Mouse (Mus musculus) adrenal gland, postnatal 10 days (tissue): ENCODE results near the gene Actl6a. TPM values are rescaled to one million over a fixed set of nuclear protein-coding genes. Genes with fewer than 3 reads are reported as not detected.
"Not testable (repeated sequence)": the region's sequence is repeated elsewhere in the genome, so short reads cannot be mapped to it uniquely, and the experiment has no call there.

Source experiments
- DNase-seq: peaks from one replicate; pipeline ENCODE4 v3.0.0; 2021; ENCODE audit warnings: mixed read lengths
- total RNA-seq, 2 experiments: library from RNA; stranded (reverse); gene quantifications; 2 replicates each; pipeline ENCODE4 v1.2.3; 2021

The Actl6a gene
- total RNA-seq, 2 experiments from 2014 or later = 44.6 to 48.1 TPM

- no peak for DNase-seq
These were observed 11.1 kb upstream of the Actl6a start for GRCm38 (mm10) chr3:32694737-32695582.

GRCm38 (mm10) chr3:32695583-32695980 is 10.5 kb upstream of the Actl6a start:
- DNase-seq = no peak

- DNase-seq = peak; percentile 93
These were observed 7.8 kb upstream of the Actl6a start for GRCm38 (mm10) chr3:32698228-32698863.

- DNase-seq = not testable (repeated sequence)
These were observed 2.1 kb upstream of the Actl6a start for GRCm38 (mm10) chr3:32704021-32704420.

GRCm38 (mm10) chr3:32704632-32705031 is 1.5 kb upstream of the Actl6a start:
- not testable (repeated sequence) for DNase-seq

- no peak for DNase-seq
These were observed 1.9 kb downstream of the Actl6a start for GRCm38 (mm10) chr3:32708052-32708367.

GRCm38 (mm10) chr3:32708368-32709231 is 2.5 kb downstream of the Actl6a start:
- DNase-seq = peak; percentile 99

- DNase-seq = no peak
These were observed 3.3 kb downstream of the Actl6a start for GRCm38 (mm10) chr3:32709388-32709787.

GRCm38 (mm10) chr3:32713711-32714110 is 7.6 kb downstream of the Actl6a start:
- no peak for DNase-seq

- DNase-seq = not testable (repeated sequence)
These were observed 11.3 kb downstream of the Actl6a start for GRCm38 (mm10) chr3:32717403-32717802.

GRCm38 (mm10) chr3:32718271-32718670 is 12.2 kb downstream of the Actl6a start:
- no peak for DNase-seq

GRCm38 (mm10) chr3:32724191-32724590 is 18.1 kb downstream of the Actl6a start:
- no peak for DNase-seq

GRCm38 (mm10) chr3:32725951-32726350 is 19.9 kb downstream of the Actl6a start:
- DNase-seq = no peak

- DNase-seq = no peak
These were observed 21.8 kb downstream of the Actl6a start for GRCm38 (mm10) chr3:32727861-32728260.

GRCm38 (mm10) chr3:32736244-32737171 is 30.4 kb downstream of the Actl6a start, which contains the start of gene Ndufb5:
Gene Ndufb5 (plus strand): TSS chr3:32736990.
- DNase-seq = peak; percentile 98

- no peak for DNase-seq
These were observed 31.1 kb downstream of the Actl6a start, which contains the start of gene Mrpl47 for GRCm38 (mm10) chr3:32737172-32737655. Gene Mrpl47 (minus strand): TSS chr3:32737605.

GRCm38 (mm10) chr3:32738549-32738948 is 32.5 kb downstream of the Actl6a start:
- no peak for DNase-seq

GRCm38 (mm10) chr3:32742276-32742780 is 36.2 kb downstream of the Actl6a start:
- DNase-seq = peak; percentile 22

GRCm38 (mm10) chr3:32745001-32745400 is 38.9 kb downstream of the Actl6a start:
- no peak for DNase-seq

- DNase-seq = not testable (repeated sequence)
These were observed 39.3 kb downstream of the Actl6a start for GRCm38 (mm10) chr3:32745426-32745825.

- DNase-seq = no peak
These were observed 42.3 kb downstream of the Actl6a start for GRCm38 (mm10) chr3:32748384-32748783.
